Mouse (Mus musculus) myocyte (in vitro differentiated cells): ENCODE measurements at regions not wholly inside any gene's neighbourhood (a gene's known extent, or its start where the extent isn't known, plus 50 kb on each side); places are given as distances from the start of the nearest gene placed in this dataset.

ENCODE experiments used
- H3K27me3 ChIP-seq: one replicate; pipeline ENCODE4 v1.6.1; 2011; ENCODE audit not compliant: control insufficient read depth, insufficient read depth, insufficient read length
- H3K36me3 ChIP-seq: one replicate; pipeline ENCODE4 v1.6.1; 2011; ENCODE audit not compliant: control insufficient read depth, insufficient read depth
- H3K4me2 ChIP-seq: one replicate; pipeline ENCODE4 v1.6.1; 2011; ENCODE audit warnings: low read depth, control low read depth
- H3K4me3 ChIP-seq: one replicate; pipeline ENCODE4 v1.5.1; 2011; ENCODE audit warnings: mild to moderate bottlenecking, control low read depth, moderate library complexity
- H3K79me2 ChIP-seq: one replicate; pipeline ENCODE4 v1.6.1; 2011; ENCODE audit not compliant: control insufficient read depth, insufficient read depth
- H3ac ChIP-seq: one replicate; pipeline ENCODE4 v1.6.1; 2011; ENCODE audit not compliant: control insufficient read depth, insufficient read length
- CEBPB ChIP-seq: IDR thresholded peaks from 2 replicates; pipeline ENCODE4 v1.6.1; 2011; ENCODE audit warnings: mild to moderate bottlenecking, moderate library complexity; ENCODE audit not compliant: poor library complexity, insufficient read depth, severe bottlenecking
- E2F4 ChIP-seq: IDR thresholded peaks from one replicate; pipeline ENCODE4 v1.6.1; 2011; ENCODE audit warnings: mild to moderate bottlenecking, control low read depth, moderate library complexity; ENCODE audit not compliant: insufficient read depth
- MAX ChIP-seq: IDR thresholded peaks from one replicate; pipeline ENCODE4 v1.6.1; 2011; ENCODE audit warnings: low read depth, mild to moderate bottlenecking, control low read depth
- MYOD1 ChIP-seq, 3 experiments: IDR thresholded peaks; one replicate each; pipeline ENCODE4 v1.6.1; 2011; ENCODE audit warnings: control low read depth in 2 of 3, low read depth in 2 of 3, mild to moderate bottlenecking in 2 of 3, moderate library complexity in 1 of 3; ENCODE audit not compliant: insufficient read length in 2 of 3, control insufficient read depth in 1 of 3
- MYOG ChIP-seq, 3 experiments: IDR thresholded peaks; one replicate each; pipeline ENCODE4 v1.6.1; 2011; ENCODE audit warnings: control low read depth in 2 of 3, low read depth in 2 of 3, mild to moderate bottlenecking in 2 of 3; ENCODE audit not compliant: insufficient read length in 2 of 3, control insufficient read depth in 1 of 3, insufficient read depth in 1 of 3
- POLR2A ChIP-seq: IDR thresholded peaks from one replicate; pipeline ENCODE4 v1.6.1; 2011; ENCODE audit warnings: low read depth, mild to moderate bottlenecking, control low read depth, moderate library complexity; ENCODE audit not compliant: insufficient read length
- POLR2AphosphoS2 ChIP-seq: IDR thresholded peaks from one replicate; pipeline ENCODE4 v1.6.1; 2011; ENCODE audit warnings: low read depth, control low read depth; ENCODE audit not compliant: insufficient read length
- REST ChIP-seq: IDR thresholded peaks from one replicate; pipeline ENCODE4 v1.6.1; 2011; ENCODE audit warnings: mild to moderate bottlenecking, control low read depth, moderate library complexity; ENCODE audit not compliant: insufficient read depth, insufficient read length
- SRF ChIP-seq: IDR thresholded peaks from one replicate; pipeline ENCODE4 v1.6.1; 2011; ENCODE audit warnings: low read depth; ENCODE audit not compliant: control insufficient read depth, insufficient read length
- TCF12 ChIP-seq: IDR thresholded peaks from one replicate; pipeline ENCODE4 v1.6.1; 2011; ENCODE audit warnings: mild to moderate bottlenecking, control low read depth; ENCODE audit not compliant: poor library complexity, insufficient read depth, severe bottlenecking
- TCF3 ChIP-seq: IDR thresholded peaks from one replicate; pipeline ENCODE4 v1.6.1; 2011; ENCODE audit warnings: low read depth, control low read depth; ENCODE audit not compliant: insufficient read length
- USF1 ChIP-seq: IDR thresholded peaks from one replicate; pipeline ENCODE4 v1.6.1; 2011; ENCODE audit warnings: low read depth, mild to moderate bottlenecking, control low read depth, moderate library complexity

DNA sequence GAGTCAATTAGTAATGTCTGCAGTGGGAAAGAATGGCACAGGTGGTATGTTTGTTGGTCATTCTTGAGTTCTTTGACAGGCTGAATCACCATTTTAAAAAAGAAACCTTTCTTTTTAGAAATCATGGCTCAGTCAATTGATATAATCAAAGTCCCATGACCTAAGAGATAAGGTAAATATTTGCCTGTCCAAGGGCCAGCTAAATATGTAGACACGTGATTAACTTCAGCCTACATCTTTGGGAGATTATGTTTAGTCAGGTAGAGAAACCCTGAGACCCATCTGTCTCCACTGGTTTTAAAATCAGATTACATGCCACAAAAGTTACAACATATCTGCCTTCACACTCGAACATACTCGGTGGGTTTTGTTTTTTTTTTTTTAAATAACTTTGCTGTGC is 128.6 kb upstream of the Kazn start:
- Histone ChIP-seq H3K4me3 (no peak overlapping the region), H3ac (no peak overlapping the region), H3K79me2 (no peaks in the 10 kb centered on the region), H3K27me3 (no peaks in the 10 kb centered on the region), H3K4me2 (no peak overlapping the region), H3K36me3 (no peaks in the 10 kb centered on the region)
- TF ChIP-seq MYOG (IDR thresholded peaks at IDR 0.05; ENCODE audit: control insufficient read depth in 1 of 3, insufficient read depth in 1 of 3, insufficient read length in 2 of 3, low read depth in 2 of 3), result no peak
- no peak for TF ChIP-seq MAX
- TF ChIP-seq E2F4, result no peak
- TF ChIP-seq POLR2A, result no peak
- no peak for TF ChIP-seq MYOD1 (IDR thresholded peaks at IDR 0.05; ENCODE audit: control insufficient read depth in 1 of 3, insufficient read length in 2 of 3, low read depth in 2 of 3)
- no peak for TF ChIP-seq USF1

DNA sequence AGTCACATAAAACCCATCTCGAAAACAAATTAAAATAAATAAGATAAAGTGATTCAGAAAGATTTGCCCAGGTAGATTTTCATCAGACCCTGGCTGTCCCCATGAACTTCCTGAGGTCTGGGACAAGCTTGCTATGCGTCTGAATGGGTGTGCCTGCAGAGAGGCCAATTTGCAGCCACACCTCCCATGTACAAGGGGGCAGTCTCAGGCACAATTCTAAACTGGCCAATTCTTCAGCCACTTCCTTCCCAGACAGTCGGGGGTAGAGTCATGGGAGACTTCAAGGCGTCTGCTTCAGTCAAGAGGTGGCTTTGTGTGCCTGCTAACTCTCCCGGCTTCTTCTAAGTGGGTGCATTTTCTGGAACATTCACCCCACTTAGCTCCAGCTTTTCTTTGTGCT is 122.9 kb upstream of the Kazn start:
- H3K79me2 ChIP-seq, result no peaks in the 10 kb centered on the region
- no peak overlapping the region for H3K4me3 ChIP-seq
- H3K4me2 ChIP-seq, result no peak overlapping the region
- TF ChIP-seq TCF12, result no peak
- no peak for TF ChIP-seq SRF
- no peak for TF ChIP-seq MYOG (IDR thresholded peaks at IDR 0.05; ENCODE audit: control insufficient read depth in 1 of 3, insufficient read depth in 1 of 3, insufficient read length in 2 of 3, low read depth in 2 of 3)
- no peak for TF ChIP-seq REST
- TF ChIP-seq TCF3, result no peak
- TF ChIP-seq POLR2A, result no peak
- TF ChIP-seq USF1, result no peak
- TF ChIP-seq POLR2AphosphoS2, result no peak
- no peak for TF ChIP-seq MYOD1 (IDR thresholded peaks at IDR 0.05; ENCODE audit: control insufficient read depth in 1 of 3, insufficient read length in 2 of 3, low read depth in 2 of 3)
- TF ChIP-seq MAX, result no peak
- no peak for TF ChIP-seq E2F4
- no peak for TF ChIP-seq CEBPB
- H3K36me3 ChIP-seq, result no peaks in the 10 kb centered on the region
- no peak overlapping the region for H3ac ChIP-seq
- no peaks in the 10 kb centered on the region for H3K27me3 ChIP-seq

DNA sequence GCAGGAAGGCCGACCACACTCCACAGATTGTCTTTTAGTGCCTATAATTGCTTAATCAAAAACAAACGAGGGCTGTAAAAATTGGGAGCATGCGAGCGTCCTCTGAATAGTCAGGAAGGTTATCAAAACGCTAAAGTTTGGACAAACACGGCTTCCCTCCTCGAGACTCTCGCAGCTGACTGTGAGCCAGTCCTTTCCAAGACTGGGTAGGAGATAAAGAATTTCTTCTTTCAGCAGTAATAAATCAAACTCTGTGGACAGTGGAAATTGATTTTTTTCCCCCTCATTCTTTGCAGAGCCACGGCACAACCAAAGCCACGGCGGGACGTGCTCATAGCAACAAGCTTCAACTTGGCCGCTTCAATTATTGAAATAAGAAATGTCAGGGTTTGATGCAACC is 119.7 kb upstream of the Kazn start:
- TF ChIP-seq E2F4 (no peak), POLR2A (no peak), CEBPB (no peak), MYOG (IDR thresholded peaks at IDR 0.05; ENCODE audit: control insufficient read depth in 1 of 3, insufficient read depth in 1 of 3, insufficient read length in 2 of 3, low read depth in 2 of 3) (no peak), TCF3 (no peak), MYOD1 (IDR thresholded peaks at IDR 0.05; ENCODE audit: control insufficient read depth in 1 of 3, insufficient read length in 2 of 3, low read depth in 2 of 3) (no peak), USF1 (no peak), TCF12 (no peak)
- Histone ChIP-seq H3K36me3 (no peaks in the 10 kb centered on the region), H3K4me3 (no peak overlapping the region), H3ac (no peak overlapping the region), H3K27me3 (no peaks in the 10 kb centered on the region), H3K79me2 (no peaks in the 10 kb centered on the region), H3K4me2 (no peak overlapping the region)

DNA sequence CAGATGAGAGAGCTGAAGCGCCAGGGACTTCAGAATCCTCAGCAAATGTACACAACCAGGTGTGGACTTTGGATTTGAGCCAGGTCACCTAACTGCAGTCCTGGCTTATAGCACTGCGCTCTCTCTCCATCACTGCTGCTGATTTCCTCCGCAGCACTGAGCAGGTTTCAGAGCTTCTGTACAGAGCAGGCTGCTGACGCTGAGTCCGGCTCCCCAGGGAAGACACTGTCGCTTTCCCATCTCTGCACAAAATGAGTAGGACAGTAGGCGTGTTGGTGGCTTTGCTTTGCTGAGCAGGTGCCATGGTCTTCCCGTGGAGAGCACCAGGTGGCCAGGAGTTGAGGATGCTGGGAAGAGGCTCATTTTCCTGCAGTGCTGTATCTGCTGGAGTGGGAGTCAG is 116.2 kb upstream of the Kazn start:
- no peak overlapping the region for H3K4me2 ChIP-seq
- TF ChIP-seq MYOG (IDR thresholded peaks at IDR 0.05; ENCODE audit: control insufficient read depth in 1 of 3, insufficient read depth in 1 of 3, insufficient read length in 2 of 3, low read depth in 2 of 3) (no peak), POLR2AphosphoS2 (no peak), USF1 (no peak), E2F4 (no peak), POLR2A (no peak), TCF12 (no peak)

DNA sequence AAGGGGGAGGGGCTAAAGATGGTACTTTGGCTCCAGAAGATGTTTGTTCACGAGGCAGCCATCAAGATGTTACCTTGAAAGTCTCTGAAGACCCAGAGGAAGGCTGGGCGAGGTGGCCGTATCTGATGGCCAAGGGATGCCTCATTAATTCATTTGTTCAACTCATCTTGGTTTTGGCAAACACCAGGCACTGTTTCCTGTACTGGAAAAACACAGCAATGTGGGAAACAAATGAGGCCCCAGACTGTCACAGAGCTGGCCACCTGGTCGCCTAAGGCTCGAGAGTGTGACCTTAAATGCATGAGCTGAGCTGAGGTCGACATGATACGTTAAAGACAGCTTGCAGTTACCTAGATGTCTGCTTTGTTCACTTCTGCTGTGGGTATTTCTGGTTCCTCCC is 114.3 kb upstream of the Kazn start:
- Histone ChIP-seq H3K4me3 (no peak overlapping the region), H3K27me3 (no peaks in the 10 kb centered on the region), H3K36me3 (no peaks in the 10 kb centered on the region), H3K79me2 (no peaks in the 10 kb centered on the region), H3K4me2 (no peak overlapping the region), H3ac (no peak overlapping the region)
- TF ChIP-seq REST (no peak), CEBPB (no peak), MYOG (IDR thresholded peaks at IDR 0.05; ENCODE audit: control insufficient read depth in 1 of 3, insufficient read depth in 1 of 3, insufficient read length in 2 of 3, low read depth in 2 of 3) (no peak), USF1 (no peak), TCF12 (no peak), MAX (no peak), TCF3 (no peak), SRF (no peak), POLR2AphosphoS2 (no peak), POLR2A (no peak), E2F4 (no peak), MYOD1 (IDR thresholded peaks at IDR 0.05; ENCODE audit: control insufficient read depth in 1 of 3, insufficient read length in 2 of 3, low read depth in 2 of 3) (no peak)

More for the DNA sequence above, 116.2 kb upstream of the Kazn start:
- Histone ChIP-seq H3K79me2 (no peaks in the 10 kb centered on the region), H3K36me3 (no peaks in the 10 kb centered on the region), H3K4me3 (no peak overlapping the region), H3K27me3 (no peaks in the 10 kb centered on the region), H3ac (no peak overlapping the region)
